Mouse (Mus musculus) ES-E14 (cell line): ENCODE results near the gene 3300002I08Rik.

ENCODE experiments used
- CHD2 ChIP-seq: IDR thresholded peaks from 2 replicates; pipeline ENCODE4 v1.6.1; 2014; ENCODE audit warnings: mild to moderate bottlenecking, low read depth, low read length, inconsistent platforms
- MAFK ChIP-seq: IDR thresholded peaks from 2 replicates; pipeline ENCODE4 v1.6.1; 2014; ENCODE audit warnings: mild to moderate bottlenecking, low read depth, low read length, inconsistent platforms; ENCODE audit not compliant: insufficient read depth
- ZC3H11A ChIP-seq: IDR thresholded peaks from 2 replicates; pipeline ENCODE4 v1.6.1; 2012; ENCODE audit warnings: low read depth, mild to moderate bottlenecking, inconsistent platforms, low read length, borderline replicate concordance

DNA sequence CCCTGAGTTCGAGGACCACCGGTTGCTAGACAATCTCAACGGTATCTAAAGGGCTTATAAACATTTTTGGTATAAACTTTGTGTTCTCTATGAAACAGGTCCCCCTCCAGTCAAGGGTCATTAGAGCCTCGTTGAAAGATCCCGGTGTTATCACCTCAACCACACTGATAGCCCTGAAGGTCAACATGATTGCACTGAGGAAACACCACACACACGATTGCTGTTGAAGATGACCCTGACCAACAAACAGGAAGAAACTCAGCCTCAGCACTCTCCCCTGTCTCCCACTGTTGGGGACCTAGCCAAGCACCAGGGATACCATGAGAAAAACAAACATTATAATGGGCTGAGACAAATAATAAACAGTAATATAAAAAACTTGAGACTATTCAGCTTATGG lies 68.9 kb downstream of the 3300002I08Rik start:
- TF ChIP-seq CHD2, result no peak
- TF ChIP-seq ZC3H11A, result no peak
- TF ChIP-seq MAFK, result no peak
